Mouse (Mus musculus): ENCODE data around the gene Tmem232.
"Not testable (repeated sequence)": the region's sequence is repeated elsewhere in the genome, so short reads cannot be mapped to it uniquely, and the experiment has no call there.

The Tmem232 gene

GRCm38 (mm10) chr17:65243716-65244115, 296.9 kb downstream of the Tmem232 start:
- in situ Hi-C loops (cut with MboI; ENCODE audit: low sequenced_read_pairs) = no loop called here

- in situ Hi-C loops (cut with MboI; ENCODE audit: low sequenced_read_pairs) = no loop called here
Observed at GRCm38 (mm10) chr17:65225347-65225916, 315.1 kb downstream of the Tmem232 start.

DNA sequence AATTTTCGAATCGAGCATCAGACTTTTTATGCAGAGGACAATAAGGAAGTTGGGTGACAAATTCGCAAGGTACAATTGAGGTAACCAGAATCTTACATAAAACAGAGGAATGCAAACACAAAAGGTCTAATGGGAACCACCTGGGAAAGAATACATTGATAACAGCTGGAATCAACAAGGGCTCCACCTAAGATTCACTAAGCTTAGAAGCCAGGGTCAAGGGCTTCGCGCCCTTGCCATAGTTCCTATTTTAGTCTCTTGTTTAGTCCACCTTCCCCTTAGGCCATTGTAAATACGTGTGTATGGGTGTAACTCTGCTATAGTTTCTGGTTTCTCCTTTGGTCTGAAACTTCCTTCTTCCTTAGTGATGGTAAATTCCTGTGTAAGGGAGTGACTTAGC, 318.9 kb downstream of the Tmem232 start:
- in situ Hi-C loops (cut with MboI; ENCODE audit: low sequenced_read_pairs) = not testable (repeated sequence)
